Mouse (Mus musculus): ENCODE data around the gene Zdhhc12. TPM values are rescaled to one million over a fixed set of nuclear protein-coding genes. Genes with fewer than 3 reads are reported as not detected.
"Not testable (repeated sequence)": the region's sequence is repeated elsewhere in the genome, so short reads cannot be mapped to it uniquely, and the experiment has no call there.

Gene Zdhhc12
- polyA plus RNA-seq, 3 experiments from 2014 or later, result 30.9 to 38.9 (median 31.7) TPM

GRCm38 (mm10) chr2:30063235-30063634, 30.2 kb downstream of the Zdhhc12 start:
- ATAC-seq, result no peak

GRCm38 (mm10) chr2:30062249-30063093, 31.0 kb downstream of the Zdhhc12 start:
- ATAC-seq, result peak; percentile 19

GRCm38 (mm10) chr2:30061215-30062166, 32.0 kb downstream of the Zdhhc12 start:
- peak; percentile 30 for ATAC-seq

GRCm38 (mm10) chr2:30058418-30058817, 35.0 kb downstream of the Zdhhc12 start:
- ATAC-seq, result no peak

GRCm38 (mm10) chr2:30057223-30057904, 36.1 kb downstream of the Zdhhc12 start, which contains the start of gene Set:
Set (plus strand) TSS chr2:30057378.
- ATAC-seq, result no peak

GRCm38 (mm10) chr2:30056736-30057135, 36.7 kb downstream of the Zdhhc12 start:
- ATAC-seq, result no peak

GRCm38 (mm10) chr2:30055310-30055709, 38.1 kb downstream of the Zdhhc12 start:
- ATAC-seq, result not testable (repeated sequence)

GRCm38 (mm10) chr2:30051992-30052761, 41.3 kb downstream of the Zdhhc12 start:
- peak; percentile 38 for ATAC-seq

- no peak for ATAC-seq
These were observed 43.6 kb downstream of the Zdhhc12 start for GRCm38 (mm10) chr2:30049831-30050230.

- peak; percentile 95 for ATAC-seq
These were observed 44.6 kb downstream of the Zdhhc12 start, which contains the start of gene Wdr34 for GRCm38 (mm10) chr2:30048699-30049388. Wdr34 (minus strand) TSS chr2:30048881.

- no peak for ATAC-seq
These were observed 45.3 kb downstream of the Zdhhc12 start for GRCm38 (mm10) chr2:30048101-30048501.

GRCm38 (mm10) chr2:30047127-30047526, 46.3 kb downstream of the Zdhhc12 start:
- no peak for ATAC-seq

GRCm38 (mm10) chr2:30044550-30044949, 48.9 kb downstream of the Zdhhc12 start:
- ATAC-seq, result no peak

- ATAC-seq, result no peak
These were observed 51.0 kb downstream of the Zdhhc12 start for GRCm38 (mm10) chr2:30042445-30042844.

Other genes starting within 250 kb of the Zdhhc12 start
- 1 to 10 TPM in 1 of 3 experiments, under 1 TPM in 2; 0.46 to 3.9 (median 0.59) TPM for gene Cercam, start 224.5 kb downstream of the Zdhhc12 start, polyA plus RNA-seq (2017; shearing (Covaris generic))
- gene Odf2, start 204.4 kb downstream of the Zdhhc12 start, polyA plus RNA-seq (2017; shearing (Covaris generic)), result 10 to 100 TPM; 47.8 to 56.0 (median 52.8) TPM
- 10 to 100 TPM; 43.0 to 70.2 (median 66.3) TPM for gene Gle1, start 158.2 kb downstream of the Zdhhc12 start, polyA plus RNA-seq (2017; shearing (Covaris generic))
- gene Sptan1, start 128.1 kb downstream of the Zdhhc12 start, polyA plus RNA-seq (2017; shearing (Covaris generic)), result 10 to 100 TPM; 69.9 to 81.0 (median 75.6) TPM
- gene Wdr34, start 44.8 kb downstream of the Zdhhc12 start, polyA plus RNA-seq (2017; shearing (Covaris generic)), result 1 to 10 TPM in 2 of 3 experiments, under 1 TPM in 1; 0.59 to 2.1 (median 1.1) TPM
- 100 to 1,000 TPM; 374 to 393 (median 380) TPM for gene Set, start 36.3 kb downstream of the Zdhhc12 start, polyA plus RNA-seq (2017; shearing (Covaris generic))
- gene Pkn3, start 16.0 kb downstream of the Zdhhc12 start, polyA plus RNA-seq (2017; shearing (Covaris generic)), result under 1 TPM; 0.59 to 0.91 (median 0.71) TPM
- 10 to 100 TPM in 2 of 3 experiments, 1 to 10 TPM in 1; 9.1 to 29.1 (median 14.0) TPM for gene Zer1, start 30.9 kb upstream of the Zdhhc12 start, polyA plus RNA-seq (2017; shearing (Covaris generic))
- gene Tbc1d13, start 40.1 kb upstream of the Zdhhc12 start, polyA plus RNA-seq (2017; shearing (Covaris generic)), result 1 to 10 TPM; 6.5 to 9.0 (median 8.8) TPM
- 1 to 10 TPM; 1.5 to 3.4 (median 3.4) TPM for gene Endog, start 77.8 kb upstream of the Zdhhc12 start, polyA plus RNA-seq (2017; shearing (Covaris generic))
- 10 to 100 TPM; 22.8 to 37.1 (median 34.9) TPM for gene Spout1, start 84.8 kb upstream of the Zdhhc12 start, polyA plus RNA-seq (2017; shearing (Covaris generic))
- gene Kyat1, start 112.2 kb upstream of the Zdhhc12 start, polyA plus RNA-seq (2017; shearing (Covaris generic)), result 1 to 10 TPM; 6.0 to 8.8 (median 8.2) TPM
- 10 to 100 TPM; 25.6 to 36.7 (median 33.1) TPM for gene Lrrc8a, start 144.1 kb upstream of the Zdhhc12 start, polyA plus RNA-seq (2017; shearing (Covaris generic))
- gene Gm28035, start 146.9 kb upstream of the Zdhhc12 start, polyA plus RNA-seq (2017; shearing (Covaris generic)), result under 1 TPM in 2 of 3 experiments, not detected in 1; 0.16 to 0.17 TPM
- gene Phyhd1, start 172.6 kb upstream of the Zdhhc12 start, polyA plus RNA-seq (2017; shearing (Covaris generic)), result 1 to 10 TPM; 2.5 to 4.8 (median 4.3) TPM
- gene Gm28038, start 187.4 kb upstream of the Zdhhc12 start, polyA plus RNA-seq (2017; shearing (Covaris generic)), result 1 to 10 TPM in 1 of 3 experiments, not detected in 2; 7.1 TPM
- 10 to 100 TPM; 10.8 to 14.6 (median 10.9) TPM for gene Dolk, start 192.7 kb upstream of the Zdhhc12 start, polyA plus RNA-seq (2017; shearing (Covaris generic))
- gene Nup188, start 192.7 kb upstream of the Zdhhc12 start, polyA plus RNA-seq (2017; shearing (Covaris generic)), result 10 to 100 TPM; 26.4 to 30.2 (median 26.9) TPM